Mouse (Mus musculus) liver, embryonic 14.5 days (tissue): ENCODE measurements around the gene Polr3h.

ENCODE experiments used
- CTCF ChIP-seq: IDR thresholded peaks from 2 replicates; pipeline ENCODE4 v1.5.1; 2016; ENCODE audit warnings: antibody characterized with exemption, low read depth, control low read depth
- EP300 ChIP-seq: IDR thresholded peaks from 2 replicates; pipeline ENCODE4 v1.6.1; 2016; ENCODE audit warnings: antibody characterized with exemption, low read depth

- TF ChIP-seq CTCF (no peak), EP300 (no peak)
Measured at GRCm38 (mm10) chr15:81898751-81899150, 27.3 kb downstream of the Polr3h start.
